Mouse (Mus musculus): Measurements from ENCODE around the gene Chrdl2.
A peak's percentile ranks its signal among the peaks of the same experiment; 100 is the strongest.
"Not testable (repeated sequence)": the region's sequence is repeated elsewhere in the genome, so short reads cannot be mapped to it uniquely, and the experiment has no call there.

Chrdl2 gene

DNA sequence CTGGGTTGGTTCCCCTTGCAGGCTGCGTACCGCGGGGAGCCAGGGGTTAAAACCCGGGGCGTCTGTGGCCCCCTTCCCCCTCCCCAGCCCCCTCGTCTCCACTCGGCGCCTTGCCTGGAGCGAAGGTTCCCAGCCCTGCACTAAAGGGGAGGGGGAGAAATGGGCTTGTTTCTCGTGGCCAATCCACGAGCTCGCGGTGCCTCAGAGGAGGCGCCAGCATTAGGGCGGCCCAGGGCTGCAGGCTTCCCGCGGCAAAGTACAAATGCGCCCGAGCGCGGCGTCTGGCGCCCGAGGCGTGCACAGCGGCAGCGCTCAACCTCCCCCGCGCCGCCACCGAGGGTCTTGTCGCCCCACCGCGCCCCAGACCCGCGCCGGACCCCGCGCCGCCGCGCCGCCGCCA, at the start of gene Chrdl2:
Gene Chrdl2, plus strand, starts transcription at position 383 of the 400 bp plus-strand sequence.
- DNase-seq (ENCODE audit: low spot score): no peak

DNA sequence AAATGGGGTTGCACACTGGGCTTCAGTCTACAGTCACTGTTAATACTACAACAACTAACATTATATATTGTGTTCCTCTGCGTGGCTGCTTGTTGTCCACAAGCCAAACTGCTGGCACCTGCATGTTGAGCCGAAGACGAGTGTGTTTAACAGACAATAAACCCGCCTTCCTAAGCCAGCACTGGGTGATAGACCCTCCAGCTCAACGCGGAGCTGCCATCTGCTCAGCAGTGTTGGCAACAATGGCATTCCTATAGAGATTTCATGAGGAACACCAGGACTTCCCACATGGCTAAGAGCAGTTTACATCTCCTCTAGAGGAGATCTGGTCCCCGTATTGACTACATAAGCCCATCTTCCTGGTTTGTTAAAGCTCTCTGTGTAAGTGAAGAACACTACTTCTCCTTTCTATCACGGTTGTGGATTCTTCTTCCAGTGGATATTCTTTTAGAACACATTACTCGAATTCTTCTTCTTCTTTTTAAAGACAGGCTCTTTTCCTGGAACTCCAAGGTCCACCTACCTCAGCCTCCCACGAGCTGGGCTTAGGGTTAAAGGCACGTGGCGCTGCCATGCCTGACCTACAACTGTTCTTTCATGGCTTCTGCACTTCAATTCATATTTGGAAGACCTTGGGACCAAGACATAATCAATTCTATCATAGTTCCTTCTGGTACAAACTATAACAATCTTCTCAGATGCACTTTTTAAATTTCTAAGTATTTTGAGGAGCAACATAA, 48.6 kb upstream of the Chrdl2 start:
- DNase-seq (ENCODE audit: low spot score): no peak

DNA sequence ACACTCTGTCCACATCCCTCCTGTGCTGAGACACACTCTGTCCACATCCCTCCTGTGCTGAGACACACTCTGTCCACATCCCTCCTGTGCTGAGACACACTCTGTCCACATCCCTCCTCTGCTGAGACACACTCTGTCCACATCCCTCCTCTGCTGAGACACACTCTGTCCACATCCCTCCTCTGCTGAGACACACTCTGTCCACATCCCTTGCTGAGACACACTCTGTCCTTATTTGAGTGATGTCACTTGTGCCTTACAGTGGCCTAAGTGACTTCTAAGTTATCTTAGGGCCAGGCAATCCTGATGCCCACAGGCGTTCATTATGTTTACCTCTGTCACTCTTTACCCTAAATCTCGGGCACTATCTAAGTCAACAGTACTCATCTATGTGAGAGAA, 45.4 kb upstream of the Chrdl2 start:
- DNase-seq (ENCODE audit: low spot score): not testable (repeated sequence)

DNA sequence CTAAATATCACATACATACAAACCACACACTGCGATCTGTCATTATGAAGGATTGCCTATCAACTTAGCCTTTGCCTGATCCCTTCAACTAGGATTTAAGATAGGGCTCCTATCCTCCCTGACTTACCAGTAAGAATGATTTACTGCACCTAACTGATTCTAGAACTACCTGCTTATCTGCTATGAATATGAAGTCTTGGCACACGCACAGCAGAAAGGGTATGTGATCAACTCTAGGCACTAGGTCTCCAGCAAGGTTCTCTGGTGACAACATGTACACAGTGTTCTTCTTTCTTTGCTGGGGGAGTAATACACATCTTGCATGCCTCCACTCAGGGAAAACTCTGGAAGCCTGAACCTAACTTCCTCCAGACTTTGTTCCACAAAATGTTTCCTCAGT, 44.5 kb upstream of the Chrdl2 start:
- no peak for DNase-seq (ENCODE audit: low spot score)

DNA sequence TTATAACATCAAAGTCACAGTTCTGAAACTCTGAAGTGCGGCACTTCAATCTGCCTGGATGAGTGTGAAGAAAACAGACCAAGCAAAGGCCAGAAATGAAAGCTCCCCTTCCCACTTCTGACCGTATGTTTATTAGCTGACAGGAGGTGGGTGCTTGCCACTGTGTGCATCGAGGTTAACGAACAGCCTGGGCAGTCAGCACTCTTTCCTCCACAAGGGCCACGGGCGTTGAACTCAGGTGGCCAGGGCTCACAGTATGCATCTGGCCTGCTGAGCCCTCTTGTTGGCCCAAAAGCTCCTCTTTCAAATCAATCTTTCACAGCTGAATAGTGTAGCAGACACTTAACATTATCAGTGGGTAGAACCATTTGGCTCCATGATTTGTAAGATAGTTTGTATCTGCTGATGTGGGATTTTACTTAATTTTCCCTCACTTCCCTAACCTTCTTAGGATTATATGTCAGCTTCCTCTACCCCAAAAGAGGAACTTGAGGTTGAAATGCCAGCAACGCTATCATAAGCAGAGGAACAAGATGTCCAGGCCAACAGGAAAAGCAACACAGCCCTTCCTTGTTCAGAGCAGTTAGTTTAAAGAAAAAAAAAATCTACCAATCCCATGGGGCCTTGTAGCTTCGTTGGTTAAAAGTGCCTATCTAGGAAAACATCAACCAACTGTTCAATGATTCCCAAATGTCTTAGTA, 43.3 kb upstream of the Chrdl2 start:
- peak; percentile 80 for DNase-seq (ENCODE audit: low spot score)

DNA sequence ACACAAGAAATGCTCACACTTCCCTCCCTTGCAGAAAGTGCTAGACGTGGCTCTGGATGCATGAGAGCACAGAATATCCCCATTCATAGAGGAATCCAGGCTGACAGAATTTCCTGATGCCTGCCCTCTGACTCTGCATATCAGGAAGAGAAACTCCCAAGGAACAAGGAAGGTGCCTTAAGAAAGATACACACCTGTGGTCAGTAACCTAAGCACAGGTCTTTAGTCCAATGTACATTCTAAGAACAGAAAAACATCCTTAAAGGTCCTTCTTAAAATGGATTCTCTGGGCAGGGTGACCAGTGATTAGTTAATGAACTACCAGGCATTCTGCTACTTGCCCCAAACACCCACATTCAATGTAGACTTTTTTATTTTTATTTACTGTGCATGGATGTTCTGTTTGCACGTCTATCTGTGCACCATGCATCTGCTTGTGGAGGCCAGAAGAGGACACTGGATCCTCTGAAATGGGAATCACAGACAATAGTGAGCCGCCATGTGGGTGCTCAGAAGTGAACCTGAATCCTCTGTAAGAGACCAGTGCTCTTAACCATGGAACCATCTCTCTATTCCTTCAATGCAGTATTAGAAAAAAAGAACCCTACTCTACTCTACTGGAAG, 42.6 kb upstream of the Chrdl2 start:
- DNase-seq (ENCODE audit: low spot score): no peak

DNA sequence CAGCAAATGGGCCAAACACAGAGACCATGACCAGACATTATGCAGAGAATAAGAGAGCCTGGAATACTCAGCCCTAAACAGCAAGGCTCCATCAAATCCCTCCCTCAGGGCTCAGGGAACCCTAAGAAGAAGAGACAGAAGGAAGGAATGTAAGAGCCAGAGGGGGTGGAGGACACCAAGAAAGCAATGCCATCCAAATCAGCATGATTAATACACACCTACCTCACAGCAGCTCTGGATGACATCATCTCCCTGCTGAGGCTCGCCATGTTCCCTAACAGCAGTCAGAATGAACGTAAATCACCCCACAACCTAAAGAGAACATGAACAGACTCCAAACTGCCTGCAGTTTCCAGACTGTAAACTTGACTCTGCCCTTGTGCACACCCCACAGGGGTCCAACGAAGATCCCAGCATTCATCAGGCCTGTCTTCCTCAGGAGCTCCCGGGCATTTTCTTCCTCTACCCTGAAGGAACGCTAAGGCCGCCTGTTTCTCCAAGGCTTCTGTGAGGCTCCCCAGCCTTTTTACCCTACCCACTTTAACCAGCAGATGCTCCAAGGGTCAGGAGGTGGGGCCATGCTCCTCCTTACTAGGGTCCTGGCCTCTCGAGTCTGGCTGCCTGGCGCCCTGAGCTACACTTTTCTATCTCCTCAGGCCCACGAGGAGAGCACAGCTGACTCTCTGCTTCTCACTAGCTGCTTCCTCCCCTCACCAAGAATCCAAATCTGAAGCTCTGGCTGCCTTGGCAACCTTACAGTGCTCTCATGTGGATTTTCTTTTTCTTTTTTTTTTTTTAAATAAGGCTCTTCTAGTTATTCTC, 40.7 kb upstream of the Chrdl2 start:
- DNase-seq (ENCODE audit: low spot score): no peak

DNA sequence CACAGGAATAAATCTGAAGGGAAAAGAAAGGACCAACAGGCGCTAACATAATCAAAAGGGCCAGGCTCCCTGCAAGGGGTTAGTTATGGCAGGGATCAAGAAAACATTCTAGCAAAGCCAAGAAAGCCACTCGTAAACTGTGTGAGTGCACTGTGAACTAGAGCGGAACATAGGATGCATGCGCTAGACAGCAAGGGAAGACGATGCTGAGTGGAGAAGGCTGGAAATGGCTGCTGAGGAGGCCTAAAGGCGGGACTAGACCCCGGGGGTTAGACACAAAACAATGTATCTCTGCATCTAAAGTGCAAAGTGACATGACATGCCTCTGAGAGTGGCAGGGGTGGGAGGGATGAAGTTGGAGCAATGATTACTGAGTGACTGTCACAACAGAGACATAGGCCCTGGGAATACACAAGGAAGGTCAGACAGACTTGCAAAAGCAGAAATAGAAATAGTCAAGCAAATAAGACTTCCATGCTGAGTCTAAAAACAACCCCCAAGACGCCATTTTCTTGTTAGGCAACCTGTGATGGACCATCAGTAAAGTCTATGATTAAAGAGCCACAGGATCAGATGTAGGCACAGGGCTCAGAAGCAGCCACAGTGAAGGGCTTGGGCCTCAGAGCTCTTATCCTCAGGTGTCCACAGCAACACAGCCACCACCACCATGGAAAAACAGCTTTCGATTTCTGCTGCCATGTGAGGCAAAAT, 39.8 kb upstream of the Chrdl2 start:
- no peak for DNase-seq (ENCODE audit: low spot score)

DNA sequence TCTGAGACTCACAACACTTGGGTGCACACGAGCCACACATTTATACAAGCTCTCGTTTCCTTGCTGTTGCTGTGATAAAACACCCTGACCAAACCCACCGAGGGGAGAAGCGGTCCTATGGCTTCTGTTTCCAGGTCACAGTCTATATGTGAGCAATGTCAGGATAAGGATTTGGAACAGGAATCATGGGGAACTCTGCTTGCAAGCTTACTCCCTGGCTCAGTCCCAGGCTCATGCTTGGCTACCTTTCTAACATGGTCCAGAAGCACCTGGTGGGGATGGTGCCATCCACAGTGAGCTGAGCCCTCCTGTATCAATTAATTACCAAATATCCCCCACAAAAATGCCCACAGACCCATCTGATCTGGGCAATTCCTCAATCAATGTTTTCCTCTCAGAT, 36.8 kb upstream of the Chrdl2 start:
- no peak for DNase-seq (ENCODE audit: low spot score)

DNA sequence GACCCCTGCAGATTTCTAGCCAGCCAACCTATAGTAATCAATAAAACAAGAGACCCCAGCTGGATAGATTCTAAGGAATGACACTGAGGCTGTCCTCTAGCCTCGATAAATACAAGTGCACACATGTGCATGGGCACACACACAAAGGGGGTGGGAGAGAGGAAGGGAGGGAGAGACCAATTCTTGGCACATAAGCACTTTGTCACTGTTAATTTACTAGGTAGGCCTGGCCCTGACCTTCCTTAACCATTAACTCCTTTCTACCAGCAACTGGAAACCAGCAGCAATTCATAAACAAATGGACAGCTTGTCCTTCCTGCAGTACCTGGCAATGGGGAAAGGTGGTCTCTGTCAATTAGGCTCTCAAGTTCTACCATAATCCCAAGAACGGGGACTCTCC, 34.0 kb upstream of the Chrdl2 start:
- no peak for DNase-seq (ENCODE audit: low spot score)

DNA sequence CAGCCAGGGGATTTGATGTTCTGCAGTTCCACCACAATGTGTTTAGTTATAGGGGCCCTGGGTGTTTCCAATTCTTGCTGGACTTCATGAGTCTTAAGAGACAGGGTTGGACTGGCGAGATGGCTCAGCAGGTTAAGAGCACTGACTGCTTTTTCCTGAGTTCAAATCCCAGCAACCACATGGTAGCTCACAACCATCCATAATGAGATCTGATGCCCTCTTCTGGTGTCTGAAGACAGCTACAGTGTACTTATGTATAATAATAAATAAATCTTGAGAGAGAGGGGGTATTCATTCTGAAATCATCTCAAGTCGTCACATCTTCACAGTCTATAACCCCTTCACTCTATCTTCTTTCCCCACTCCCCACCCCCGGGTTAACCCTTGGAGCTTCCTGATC, 33.1 kb upstream of the Chrdl2 start:
- DNase-seq (ENCODE audit: low spot score): not testable (repeated sequence)

DNA sequence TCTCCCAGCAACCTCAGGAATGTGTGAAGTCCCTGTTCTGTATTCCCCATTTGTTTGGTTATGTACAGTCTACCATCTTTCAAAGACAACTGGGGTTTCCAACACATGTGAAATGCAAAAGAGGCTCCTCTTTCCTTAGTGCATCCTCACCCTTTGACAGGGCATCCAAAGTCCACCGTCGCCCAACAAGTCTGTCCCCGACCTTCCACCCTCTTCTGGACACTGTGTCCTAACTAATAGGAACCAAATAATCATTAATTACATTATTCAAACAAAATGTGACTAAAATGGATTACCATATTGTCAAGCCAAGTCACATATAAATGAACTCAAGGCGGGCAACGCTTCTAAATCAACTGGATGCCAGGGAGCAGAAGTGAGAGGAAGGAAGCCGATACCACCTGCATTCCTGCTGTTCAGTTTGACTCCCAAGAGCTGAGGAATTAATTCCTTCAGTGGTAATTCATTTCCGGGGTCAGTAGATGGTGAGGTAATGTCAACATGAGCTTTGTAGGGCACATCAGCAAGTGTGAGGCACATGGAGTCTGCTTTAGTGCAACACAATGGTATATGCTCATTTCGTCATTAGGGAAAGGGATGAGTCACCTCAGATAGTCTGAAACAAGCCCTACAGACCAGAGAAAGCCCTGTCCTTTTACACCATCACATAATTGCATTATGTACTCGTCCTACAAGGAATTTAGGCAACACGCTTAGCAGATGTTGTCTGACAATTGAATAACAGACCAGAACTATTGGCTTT, 31.6 kb upstream of the Chrdl2 start:
- DNase-seq (ENCODE audit: low spot score): no peak

DNA sequence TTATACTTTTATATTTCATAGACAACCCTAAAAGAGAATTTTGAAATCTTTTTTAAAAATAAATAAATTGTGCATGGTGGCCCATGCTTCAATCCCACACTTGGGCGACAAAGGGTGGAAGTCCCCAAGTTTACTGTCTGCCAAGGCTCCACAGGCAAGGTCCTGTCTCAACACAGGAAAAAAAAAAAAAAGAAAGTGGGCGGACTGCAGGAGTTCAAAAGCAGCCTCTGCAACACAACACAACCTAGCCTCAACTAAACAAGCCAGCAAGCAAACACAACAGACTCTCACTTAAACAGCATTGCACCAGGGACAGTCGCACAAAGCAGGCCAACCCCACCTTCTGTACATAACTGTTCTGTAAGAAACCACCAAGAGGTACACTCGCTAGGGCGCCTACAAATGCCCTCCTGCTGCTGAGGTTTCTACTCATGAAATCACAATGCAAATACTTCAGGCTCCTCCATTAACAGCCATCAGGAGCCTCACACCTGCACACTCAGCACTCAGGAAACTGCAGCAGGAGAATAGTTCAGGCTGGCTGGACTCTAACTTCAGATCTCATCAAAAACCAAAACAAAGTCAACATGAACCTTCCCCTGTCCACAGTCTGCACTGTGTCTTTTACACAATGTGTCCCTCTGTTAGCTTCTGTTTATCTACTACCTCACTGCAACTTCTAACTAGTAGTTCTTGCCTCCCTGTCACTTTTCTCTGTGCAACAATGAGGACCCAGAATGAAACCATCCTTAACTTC, 30.0 kb upstream of the Chrdl2 start:
- DNase-seq (ENCODE audit: low spot score): peak; percentile 70

DNA sequence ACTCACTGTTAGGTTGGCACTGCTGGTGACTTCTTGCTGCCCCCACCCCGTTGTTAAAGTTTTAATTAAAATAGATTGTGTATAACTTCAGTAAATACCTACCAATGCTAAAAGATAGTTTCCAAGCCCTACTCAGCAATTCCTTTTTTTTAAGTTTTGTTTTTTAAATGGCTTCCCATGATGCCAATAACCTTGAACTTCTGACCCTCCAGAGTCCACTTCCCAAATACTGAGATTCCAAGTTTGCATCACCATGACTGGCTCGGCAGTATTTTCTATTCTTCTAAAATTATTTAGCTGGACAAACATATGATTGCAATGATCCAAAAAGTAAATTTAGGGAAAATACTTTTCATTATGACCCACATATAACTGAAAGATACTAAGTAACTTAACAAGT, 27.9 kb upstream of the Chrdl2 start:
- DNase-seq (ENCODE audit: low spot score): no peak

DNA sequence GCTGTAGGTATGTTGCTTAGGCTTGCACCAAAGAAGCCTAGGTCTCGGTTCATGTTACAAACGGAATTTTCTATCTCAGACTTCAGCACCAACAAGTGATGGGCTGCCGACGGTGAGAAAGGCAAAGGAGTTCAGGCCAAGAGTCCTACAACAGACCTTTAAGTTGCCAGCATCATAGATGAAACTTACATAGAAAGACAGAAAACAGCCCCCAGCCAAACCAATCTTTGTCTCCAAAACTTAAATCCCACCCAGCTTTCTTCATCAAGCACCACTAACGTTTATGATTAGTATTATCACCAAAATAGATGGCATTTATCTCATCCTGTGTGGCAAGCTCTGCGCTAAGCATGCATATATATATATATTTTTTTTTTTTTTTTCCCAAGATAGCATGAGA, 26.9 kb upstream of the Chrdl2 start:
- DNase-seq (ENCODE audit: low spot score): no peak

DNA sequence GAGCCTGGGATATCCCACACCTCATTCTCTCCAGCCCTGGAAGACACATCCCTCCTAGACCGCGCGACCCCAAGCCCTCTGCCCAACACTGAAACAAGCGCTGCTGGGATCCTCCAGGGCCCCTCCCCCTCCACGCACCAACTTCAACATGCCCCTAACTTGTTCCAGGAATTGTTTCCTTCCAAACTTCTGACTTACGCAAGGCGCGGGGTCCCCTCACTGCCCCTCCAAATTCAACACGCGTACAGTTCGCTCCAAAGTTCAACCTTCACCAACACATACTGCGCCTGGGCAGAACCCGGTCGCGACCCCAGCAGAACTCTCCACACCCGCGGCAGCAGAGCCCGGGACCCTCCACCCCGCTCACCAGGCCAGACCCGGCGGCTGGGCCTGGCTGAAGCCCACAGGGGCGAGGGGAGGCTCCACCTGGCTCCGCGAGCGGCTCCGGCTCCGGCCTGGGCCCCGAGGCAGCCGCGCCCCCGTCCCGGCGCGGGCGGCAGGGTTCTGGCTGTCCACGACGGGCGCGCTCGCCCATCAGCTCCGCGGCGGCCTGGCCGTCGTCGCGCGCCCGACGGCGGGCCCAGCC, 26.3 kb upstream of the Chrdl2 start:
- no peak for DNase-seq (ENCODE audit: low spot score)

DNA sequence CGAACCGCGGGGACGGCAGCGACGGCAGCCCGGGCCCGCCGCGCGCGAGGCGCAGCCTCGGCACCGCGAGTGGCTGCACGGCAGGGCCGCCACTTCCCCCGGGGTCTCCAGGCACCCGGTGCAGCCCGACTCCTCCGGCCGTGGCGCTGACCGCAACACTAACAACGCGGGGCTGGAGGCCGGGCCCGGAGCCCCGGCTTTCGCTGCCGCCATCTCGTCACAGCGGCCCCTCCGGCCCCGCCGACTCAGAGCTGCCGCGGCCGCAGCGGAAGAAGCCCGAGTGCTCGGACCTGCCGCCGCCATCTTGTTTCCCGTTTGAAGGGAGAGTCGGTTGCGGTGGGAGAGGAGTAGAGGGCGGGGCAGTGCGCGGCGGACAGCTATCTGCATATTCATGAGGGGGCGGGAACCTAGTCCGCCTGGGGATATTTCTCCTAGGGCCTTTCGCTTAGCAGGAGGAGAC, 25.8 kb upstream of the Chrdl2 start, which contains the start of gene Rnf169:
Gene Rnf169, minus strand, starts transcription at position 317 of the 460 bp plus-strand sequence.
- DNase-seq (ENCODE audit: low spot score): peak; percentile 95

DNA sequence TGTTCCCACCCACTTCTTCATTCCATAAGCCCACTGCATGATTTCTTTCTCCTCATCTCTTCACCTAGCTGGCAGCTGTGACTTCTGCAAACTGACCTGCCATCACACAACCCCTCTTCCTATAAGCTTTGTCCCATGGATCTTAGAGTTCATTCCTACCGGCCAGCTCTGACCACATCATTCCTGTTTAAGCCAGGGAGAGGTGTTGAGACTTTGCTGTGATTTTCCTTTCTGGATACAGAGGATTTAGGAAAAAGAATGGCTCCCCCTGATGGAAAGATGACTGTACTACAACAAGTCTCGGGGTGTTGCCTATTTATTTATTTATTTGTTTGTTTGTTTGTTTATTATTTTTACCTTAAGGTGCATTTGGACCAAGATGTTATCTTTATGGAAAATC, 24.7 kb upstream of the Chrdl2 start:
- DNase-seq (ENCODE audit: low spot score): peak; percentile 59

Data from lung, postnatal 25 days (tissue).